ENCODE assay signal across 30 mouse cellular contexts in the genomic region with DNA sequence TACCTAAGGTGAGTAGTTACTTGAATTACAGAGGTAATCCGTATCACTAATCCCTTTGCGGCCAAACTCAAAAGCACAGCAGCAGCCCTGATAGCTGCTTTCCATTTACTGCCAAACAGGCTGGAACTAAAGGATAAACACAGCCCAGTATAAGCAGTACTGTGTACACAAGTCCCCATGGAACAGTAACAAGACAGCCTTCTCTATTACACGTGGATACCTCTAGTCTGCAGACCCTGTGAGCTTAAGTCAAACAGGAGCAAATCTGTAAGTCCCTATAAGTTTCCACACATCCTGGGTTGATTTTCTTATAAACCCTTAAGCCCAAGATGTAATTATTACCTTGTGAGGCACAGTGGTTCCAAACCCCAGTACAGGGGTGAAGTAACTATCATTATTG. TPM values are rescaled to one million over a fixed set of nuclear protein-coding genes. Genes with fewer than 3 reads are reported as not detected.
"Had no signal": no experiment of that assay in that cellular context is flagged by ENCODE, and none has a peak within 500 bp of the region (broad histone marks: within the 10 kb centered on the region; RNA-seq: fewer than 3 reads in every experiment).

No protein-coding gene starts in this region.

- H3K4me3 ChIP-seq: lung, embryonic 15.5 days; megakaryocyte, embryonic 14.5 days; midbrain, embryonic 13.5 days; midbrain, embryonic 15.5 days; neural tube, embryonic 13.5 days; neural tube, embryonic 15.5 days; stomach, embryonic 15.5 days had no signal

- H3K36me3 ChIP-seq: lung, embryonic 15.5 days; midbrain, embryonic 13.5 days; midbrain, embryonic 15.5 days; neural tube, embryonic 13.5 days; neural tube, embryonic 15.5 days; stomach, embryonic 15.5 days had no signal

- DNase-seq: liver, postnatal 0 days; lung, adult 2 months; lung, postnatal 14 days; lung, postnatal 36 days; retina, postnatal 1 day; right cerebral cortex, adult 18-20 months; right cerebral cortex, postnatal 25 days; right cerebral cortex, postnatal 4 days; spleen, adult 18-20 months; thymus, adult 2 months; thymus, postnatal 25 days; thymus, postnatal 4 days had no signal

- H3K9me3 ChIP-seq: lung, embryonic 15.5 days; megakaryocyte, embryonic 14.5 days; midbrain, embryonic 13.5 days; midbrain, embryonic 15.5 days; neural tube, embryonic 13.5 days; neural tube, embryonic 15.5 days; stomach, embryonic 15.5 days had no signal

- H3K27me3 ChIP-seq: lung, embryonic 15.5 days; megakaryocyte, embryonic 14.5 days; midbrain, embryonic 13.5 days; midbrain, embryonic 15.5 days; neural tube, embryonic 13.5 days; neural tube, embryonic 15.5 days; stomach, embryonic 15.5 days had no signal

- H3K9ac ChIP-seq: liver, postnatal 0 days; lung, embryonic 15.5 days; midbrain, embryonic 13.5 days; midbrain, embryonic 15.5 days; neural tube, embryonic 13.5 days; neural tube, embryonic 15.5 days; stomach, embryonic 15.5 days had no signal

- ATAC-seq: liver, postnatal 0 days; lung, postnatal 0 days; midbrain, embryonic 13.5 days; midbrain, embryonic 15.5 days had no signal

- H3K4me1 ChIP-seq: lung, embryonic 15.5 days; megakaryocyte, embryonic 14.5 days; midbrain, embryonic 13.5 days; midbrain, embryonic 15.5 days; neural tube, embryonic 13.5 days; neural tube, embryonic 15.5 days; stomach, embryonic 15.5 days had no signal

- H3K27ac ChIP-seq: lung, embryonic 15.5 days; macrophage; midbrain, embryonic 13.5 days; midbrain, embryonic 15.5 days; neural tube, embryonic 13.5 days; neural tube, embryonic 15.5 days; stomach, embryonic 15.5 days; stomach, postnatal 0 days had no signal

- H3K4me2 ChIP-seq: lung, embryonic 15.5 days; midbrain, embryonic 11.5 days; midbrain, embryonic 13.5 days; midbrain, embryonic 15.5 days; neural tube, embryonic 13.5 days; neural tube, embryonic 15.5 days; stomach, embryonic 15.5 days had no signal

RNA-seq across cellular contexts. Expression of a gene that starts 3.0 kb away (rescaled TPM):
- total RNA-seq: megakaryocyte progenitor cell, adult 5-6 weeks; midbrain, postnatal 0 days; monocyte, adult 5-6 weeks had no signal
- polyA plus RNA-seq: liver, postnatal 0 days; lung, adult 2 months; lung, postnatal 0 days; macrophage; midbrain, embryonic 15.5 days; midbrain, postnatal 0 days; neural tube, embryonic 11.5 days; neural tube, embryonic 15.5 days; stomach, postnatal 0 days; urinary bladder, adult 2 months had no signal

RNA-seq across cellular contexts. Expression of a gene that starts 15.4 kb away (rescaled TPM):
- total RNA-seq: megakaryocyte progenitor cell, adult 5-6 weeks; midbrain, postnatal 0 days; monocyte, adult 5-6 weeks had no signal
- polyA plus RNA-seq: liver, postnatal 0 days; lung, adult 2 months; lung, embryonic 15.5 days; lung, postnatal 0 days; macrophage; midbrain, embryonic 13.5 days; midbrain, embryonic 15.5 days; midbrain, postnatal 0 days; neural tube, embryonic 11.5 days; neural tube, embryonic 13.5 days; neural tube, embryonic 15.5 days; small intestine, adult 2 months; stomach, embryonic 15.5 days; stomach, postnatal 0 days; thymus, adult 2 months; urinary bladder, adult 2 months had no signal

RNA-seq across cellular contexts. Expression of a gene that starts 27.7 kb away (rescaled TPM):
- total RNA-seq: megakaryocyte progenitor cell, adult 5-6 weeks; midbrain, postnatal 0 days; monocyte, adult 5-6 weeks had no signal
- polyA plus RNA-seq: liver, postnatal 0 days; lung, adult 2 months; lung, embryonic 15.5 days; lung, postnatal 0 days; macrophage; midbrain, embryonic 11.5 days; midbrain, embryonic 13.5 days; midbrain, embryonic 15.5 days; midbrain, postnatal 0 days; neural tube, embryonic 11.5 days; neural tube, embryonic 13.5 days; neural tube, embryonic 15.5 days; small intestine, adult 2 months; stomach, embryonic 15.5 days; stomach, postnatal 0 days; testis, adult 2 months; thymus, adult 2 months; urinary bladder, adult 2 months had no signal

RNA-seq across cellular contexts. Expression of a gene that starts 38.0 kb away (rescaled TPM):
- total RNA-seq: megakaryocyte progenitor cell, adult 5-6 weeks; midbrain, postnatal 0 days; monocyte, adult 5-6 weeks had no signal
- polyA plus RNA-seq: liver, postnatal 0 days; lung, adult 2 months; lung, embryonic 15.5 days; lung, postnatal 0 days; macrophage; midbrain, embryonic 11.5 days; midbrain, embryonic 13.5 days; midbrain, embryonic 15.5 days; midbrain, postnatal 0 days; neural tube, embryonic 11.5 days; neural tube, embryonic 13.5 days; neural tube, embryonic 15.5 days; small intestine, adult 2 months; stomach, embryonic 15.5 days; stomach, postnatal 0 days; urinary bladder, adult 2 months had no signal

RNA-seq across cellular contexts. Expression of a gene that starts 46.6 kb away (rescaled TPM):
- total RNA-seq: megakaryocyte progenitor cell, adult 5-6 weeks; midbrain, postnatal 0 days; monocyte, adult 5-6 weeks had no signal
- polyA plus RNA-seq: liver, postnatal 0 days; lung, adult 2 months; lung, embryonic 15.5 days; lung, postnatal 0 days; macrophage; midbrain, embryonic 11.5 days; midbrain, embryonic 15.5 days; neural tube, embryonic 11.5 days; small intestine, adult 2 months; stomach, embryonic 15.5 days; stomach, postnatal 0 days; testis, adult 2 months; thymus, adult 2 months; urinary bladder, adult 2 months had no signal
